Mouse (Mus musculus) intestine, embryonic 15.5 days (tissue): ENCODE measurements around the gene Nav2. TPM values are rescaled to one million over a fixed set of nuclear protein-coding genes. Genes with fewer than 3 reads are reported as not detected.
A peak's percentile ranks its signal among the peaks of the same experiment; 100 is the strongest.

Source experiments
- ATAC-seq: fragments of 200-750 bp; cut with Nextera tagmentation; 2 replicates; pipeline ENCODE4 v1.8.0; 2017; ENCODE audit warnings: moderate TSS enrichment, moderate library complexity
- H3K27ac ChIP-seq: fragments of 300-500 bp; sonication (generic); 2 replicates; pipeline ENCODE4 v1.5.1; 2015; ENCODE audit warnings: mild to moderate bottlenecking, inconsistent platforms
- H3K27me3 ChIP-seq: fragments of 300-500 bp; sonication (generic); replicated peaks from 2 replicates; pipeline ENCODE4 v1.6.1; 2015; ENCODE audit warnings: inconsistent platforms
- H3K36me3 ChIP-seq: fragments of 300-500 bp; sonication (generic); 2 replicates; pipeline ENCODE4 v1.6.1; 2015; ENCODE audit warnings: inconsistent platforms
- H3K4me1 ChIP-seq: fragments of 300-500 bp; sonication (generic); replicated peaks from 2 replicates; pipeline ENCODE4 v1.6.1; 2015; ENCODE audit warnings: inconsistent platforms
- H3K4me2 ChIP-seq: fragments of 300-500 bp; sonication (generic); replicated peaks from 2 replicates; pipeline ENCODE4 v1.6.1; 2015; ENCODE audit warnings: mild to moderate bottlenecking, inconsistent platforms
- H3K4me3 ChIP-seq: fragments of 300-500 bp; sonication (generic); replicated peaks from 2 replicates; pipeline ENCODE4 v1.5.1; 2015; ENCODE audit warnings: inconsistent platforms
- H3K9ac ChIP-seq: fragments of 300-500 bp; sonication (generic); 2 replicates; pipeline ENCODE4 v1.6.1; 2015; ENCODE audit warnings: inconsistent platforms
- H3K9me3 ChIP-seq: fragments of 300-500 bp; sonication (generic); 2 replicates; pipeline ENCODE4 v1.6.1; 2016; ENCODE audit warnings: inconsistent platforms
- WGBS: fragments of 180-500 bp; shearing (Covaris S2); methylation state at CpG from one replicate; pipeline ENCODE4 v1.1.7; 2015; 5-methylcytosine and 5-hydroxymethylcytosine counted together
- polyA plus RNA-seq: library from polyadenylated mRNA; unstranded; fragments of >200 nt; fragmentation: Nextera tagmentation; extraction: Ambion mirVana; gene quantifications from 2 replicates; pipeline ENCODE4 v1.2.1, GENCODE M21; 2015

The Nav2 gene
- polyA plus RNA-seq, 1 experiment from 2014 or later: 17.7 TPM

- Histone ChIP-seq H3K4me2 (no peak overlapping the region), H3K27ac (no peak overlapping the region), H3K4me3 (no peak overlapping the region), H3K36me3 (no peaks in the 10 kb centered on the region), H3K9me3 (no peaks in the 10 kb centered on the region), H3K4me1 (no peaks in the 10 kb centered on the region), H3K9ac (no peak overlapping the region), H3K27me3 (no peaks in the 10 kb centered on the region)
- ATAC-seq: no peak
- 67% methylated on average over 5 of the region's 5 CpGs for WGBS
Observed at GRCm38 (mm10) chr7:49017794-49018193, 109.3 kb downstream of the Nav2 start.

DNA sequence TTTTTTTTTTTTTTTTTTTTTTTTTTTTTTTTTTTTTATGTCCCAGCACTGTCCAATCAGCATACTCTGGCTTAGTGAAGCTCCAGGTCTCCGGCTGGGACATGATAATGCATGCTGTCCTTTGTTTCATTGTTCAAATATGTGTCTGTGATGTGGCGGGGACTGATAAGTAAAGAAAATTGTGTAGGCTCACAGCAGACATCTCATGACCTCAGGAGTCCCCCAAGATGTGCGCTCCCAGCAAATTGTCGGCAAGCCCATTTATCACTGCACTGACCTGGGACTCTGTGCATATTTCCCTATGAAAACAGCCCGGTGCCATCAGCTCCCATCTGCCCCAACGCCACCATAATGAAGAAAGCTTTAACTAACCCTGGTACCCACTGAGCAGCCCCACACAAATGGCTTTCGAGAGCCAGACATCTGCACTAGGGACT, 110.0 kb downstream of the Nav2 start:
- no peaks in the 10 kb centered on the region for H3K9me3 ChIP-seq
- no peak for ATAC-seq
- H3K4me1 ChIP-seq: no peaks in the 10 kb centered on the region
- H3K4me3 ChIP-seq: no peak overlapping the region
- no peaks in the 10 kb centered on the region for H3K36me3 ChIP-seq
- no peak overlapping the region for H3K4me2 ChIP-seq
- no peaks in the 10 kb centered on the region for H3K27me3 ChIP-seq
- no peak overlapping the region for H3K9ac ChIP-seq
- WGBS: 59% methylated on average over 7 of the region's 7 CpGs
- no peak overlapping the region for H3K27ac ChIP-seq

- Histone ChIP-seq H3K4me1 (no peaks in the 10 kb centered on the region), H3K9ac (no peak overlapping the region), H3K9me3 (no peaks in the 10 kb centered on the region), H3K4me2 (no peak overlapping the region), H3K4me3 (no peak overlapping the region), H3K27me3 (no peaks in the 10 kb centered on the region), H3K27ac (no peak overlapping the region), H3K36me3 (no peaks in the 10 kb centered on the region)
- ATAC-seq: no peak
- 70% methylated on average over 8 of the region's 8 CpGs for WGBS
Observed at GRCm38 (mm10) chr7:49025026-49025815, 116.7 kb downstream of the Nav2 start.

GRCm38 (mm10) chr7:49025991-49026390, 117.5 kb downstream of the Nav2 start:
- no peak overlapping the region for H3K9ac ChIP-seq
- ATAC-seq: no peak
- H3K4me3 ChIP-seq: no peak overlapping the region
- H3K27ac ChIP-seq: no peak overlapping the region
- 83% methylated on average over 3 of the region's 3 CpGs for WGBS
- H3K27me3 ChIP-seq: no peaks in the 10 kb centered on the region
- no peaks in the 10 kb centered on the region for H3K9me3 ChIP-seq
- no peaks in the 10 kb centered on the region for H3K36me3 ChIP-seq
- no peak overlapping the region for H3K4me2 ChIP-seq
- H3K4me1 ChIP-seq: no peaks in the 10 kb centered on the region

DNA sequence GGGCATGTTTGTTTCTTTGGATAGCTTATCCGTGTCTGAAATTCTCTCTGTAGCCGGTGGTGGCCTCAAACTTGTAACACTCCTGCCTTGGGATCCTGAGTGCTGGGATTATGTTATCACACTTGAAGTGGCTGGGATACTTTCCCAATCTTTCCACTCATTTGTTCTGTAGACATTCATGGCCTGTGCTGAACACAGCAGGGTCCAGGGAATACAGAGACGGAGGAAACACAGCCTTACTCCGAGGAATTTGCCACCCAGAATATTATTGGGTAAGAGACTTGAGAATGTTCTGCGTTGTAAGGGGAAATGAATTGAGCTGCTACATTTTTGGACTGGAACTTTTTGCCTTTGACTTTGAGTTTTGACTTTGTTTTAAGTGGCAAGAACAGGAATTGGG, 118.0 kb downstream of the Nav2 start:
- no peak for ATAC-seq

GRCm38 (mm10) chr7:49029282-49030012, 120.9 kb downstream of the Nav2 start:
- Histone ChIP-seq H3K4me2 (no peak overlapping the region), H3K9ac (no peak overlapping the region), H3K36me3 (no peaks in the 10 kb centered on the region), H3K9me3 (no peaks in the 10 kb centered on the region), H3K4me1 (no peaks in the 10 kb centered on the region), H3K27ac (no peak overlapping the region), H3K27me3 (no peaks in the 10 kb centered on the region), H3K4me3 (no peak overlapping the region)
- WGBS: 50% methylated on average over 10 of the region's 10 CpGs
- no peak for ATAC-seq

More for the DNA sequence above, 118.0 kb downstream of the Nav2 start:
- Histone ChIP-seq H3K4me2 (no peak overlapping the region), H3K4me1 (no peaks in the 10 kb centered on the region), H3K9ac (no peak overlapping the region), H3K36me3 (no peaks in the 10 kb centered on the region), H3K27me3 (no peaks in the 10 kb centered on the region), H3K9me3 (no peaks in the 10 kb centered on the region), H3K4me3 (no peak overlapping the region), H3K27ac (no peak overlapping the region)
- WGBS: 59% methylated on average over 5 of the region's 5 CpGs

DNA sequence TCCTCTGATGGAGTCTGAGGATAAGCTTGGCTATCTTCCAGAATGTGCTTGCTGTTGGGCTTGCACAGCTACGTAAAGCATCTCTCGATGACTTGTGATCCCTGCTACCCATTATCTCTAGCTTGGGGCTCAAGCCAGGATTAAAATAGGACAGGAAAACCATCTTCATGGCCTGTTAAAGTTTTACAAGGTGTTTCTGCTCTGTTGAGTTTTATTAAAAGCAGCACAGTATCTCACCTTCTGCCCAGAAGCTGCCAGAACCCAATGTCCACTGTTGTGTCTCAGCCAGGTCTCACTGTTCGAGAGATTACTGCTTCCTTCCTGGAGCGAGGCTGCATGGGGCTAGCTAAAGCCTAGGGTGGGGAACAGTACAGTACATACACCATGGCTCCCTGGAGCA, 123.7 kb downstream of the Nav2 start:
- Histone ChIP-seq H3K27ac (no peak overlapping the region), H3K4me2 (no peak overlapping the region), H3K36me3 (no peaks in the 10 kb centered on the region), H3K9me3 (no peaks in the 10 kb centered on the region), H3K9ac (no peak overlapping the region), H3K27me3 (no peaks in the 10 kb centered on the region), H3K4me3 (no peak overlapping the region), H3K4me1 (no peaks in the 10 kb centered on the region)
- no peak for ATAC-seq
- WGBS: 71% methylated on average over 4 of the region's 4 CpGs

GRCm38 (mm10) chr7:49034253-49034652, 125.7 kb downstream of the Nav2 start:
- H3K9ac ChIP-seq: no peak overlapping the region
- no peak overlapping the region for H3K27ac ChIP-seq
- H3K4me1 ChIP-seq: no peaks in the 10 kb centered on the region
- 84% methylated on average over 2 of the region's 2 CpGs for WGBS
- no peak for ATAC-seq
- H3K4me2 ChIP-seq: no peak overlapping the region
- H3K27me3 ChIP-seq: no peaks in the 10 kb centered on the region
- no peak overlapping the region for H3K4me3 ChIP-seq
- no peaks in the 10 kb centered on the region for H3K9me3 ChIP-seq
- H3K36me3 ChIP-seq: no peaks in the 10 kb centered on the region

DNA sequence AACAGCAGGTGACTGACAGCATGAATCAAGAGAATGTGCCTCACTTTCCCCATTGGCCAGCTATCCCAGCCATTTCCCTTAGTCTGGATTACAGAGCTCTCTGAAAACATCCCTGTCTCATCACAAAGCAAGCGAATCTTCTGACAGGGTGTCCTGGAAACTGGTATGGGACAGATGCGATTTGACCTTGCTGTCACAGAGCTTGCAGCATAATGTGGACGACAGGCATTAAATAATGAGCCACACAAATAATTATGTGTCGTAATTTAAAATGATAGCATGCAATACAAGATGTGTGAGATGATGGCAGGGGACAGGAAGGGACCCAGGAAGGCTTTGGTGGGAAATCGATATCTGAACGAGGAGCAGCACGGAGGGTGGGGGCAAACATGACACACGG, 131.6 kb downstream of the Nav2 start:
- WGBS: 82% methylated on average over 8 of the region's 8 CpGs
- Histone ChIP-seq H3K27ac (no peak overlapping the region), H3K4me2 (no peak overlapping the region), H3K36me3 (no peaks in the 10 kb centered on the region), H3K4me1 (no peaks in the 10 kb centered on the region), H3K4me3 (no peak overlapping the region), H3K9me3 (no peaks in the 10 kb centered on the region), H3K9ac (no peak overlapping the region), H3K27me3 (no peaks in the 10 kb centered on the region)
- no peak for ATAC-seq

DNA sequence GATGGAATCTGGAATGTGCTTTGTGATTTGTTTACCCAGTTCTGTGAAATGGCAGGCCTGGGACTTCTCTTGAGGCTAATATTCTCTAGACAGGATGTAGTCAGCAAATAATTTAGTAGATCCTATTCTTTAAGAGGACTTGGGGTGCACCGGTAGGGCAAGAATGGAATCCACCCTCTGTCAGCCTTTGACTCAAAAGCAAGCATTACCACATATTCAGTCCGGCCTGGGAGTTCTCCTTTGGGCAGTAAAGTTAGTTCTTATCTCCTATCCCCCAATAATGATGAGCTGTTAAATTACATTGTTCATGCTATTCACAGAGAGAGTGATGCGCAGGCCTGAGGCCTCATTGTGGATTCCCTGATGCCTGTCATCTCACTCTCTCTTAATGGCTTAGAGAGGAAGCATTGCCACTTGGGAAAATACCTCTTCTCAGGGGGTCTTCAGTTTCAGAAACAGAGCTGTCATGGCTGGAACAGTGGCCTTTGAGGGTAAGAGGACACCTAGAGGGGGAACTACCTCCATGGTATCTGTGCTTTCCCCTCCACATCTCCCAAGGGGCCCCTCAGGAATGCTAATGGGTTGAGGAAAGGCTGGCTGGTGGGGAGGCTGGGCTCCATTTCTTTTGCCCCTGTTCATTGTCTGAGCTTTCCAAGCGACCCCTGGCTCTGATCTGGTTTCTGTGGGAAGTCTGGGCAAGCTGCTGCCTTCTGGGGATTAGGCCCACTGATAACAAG, 133.0 kb downstream of the Nav2 start:
- ATAC-seq: no peak
- 0 out of 2 replicates have a peak, but pooled peaks cover 2% of the 10 kb centered on the region for H3K4me1 ChIP-seq
- 49% methylated on average over 4 of the region's 4 CpGs for WGBS
- H3K9me3 ChIP-seq: no peaks in the 10 kb centered on the region
- no peak overlapping the region for H3K9ac ChIP-seq
- no peak overlapping the region for H3K4me3 ChIP-seq
- no peak overlapping the region for H3K27ac ChIP-seq
- no peak overlapping the region for H3K4me2 ChIP-seq
- no peaks in the 10 kb centered on the region for H3K27me3 ChIP-seq
- H3K36me3 ChIP-seq: no peaks in the 10 kb centered on the region

- H3K27ac ChIP-seq: peak overlapping the region; percentile 51
- no peak overlapping the region for H3K4me2 ChIP-seq
- peak; percentile 82 for ATAC-seq
Observed at GRCm38 (mm10) chr7:49045499-49046346, 137.2 kb downstream of the Nav2 start.

More at GRCm38 (mm10) chr7:49045499-49046346, 137.2 kb downstream of the Nav2 start:
- H3K9ac ChIP-seq: no peak overlapping the region
- H3K4me3 ChIP-seq: no peak overlapping the region
- H3K9me3 ChIP-seq: no peaks in the 10 kb centered on the region
- 53% methylated on average over 6 of the region's 6 CpGs for WGBS
- H3K27me3 ChIP-seq: no peaks in the 10 kb centered on the region
- H3K36me3 ChIP-seq: no peaks in the 10 kb centered on the region
- H3K4me1 ChIP-seq: 0 out of 2 replicates have a peak, but pooled peaks cover 7% of the 10 kb centered on the region
